Mouse (Mus musculus) intestine, postnatal 0 days (tissue): ENCODE measurements around the gene Slc27a3. TPM values are rescaled to one million over a fixed set of nuclear protein-coding genes. Genes with fewer than 3 reads are reported as not detected.

Experiments
- ATAC-seq: fragments of 200-750 bp; cut with Nextera tagmentation; 2 replicates; pipeline ENCODE4 v1.8.0; 2017; ENCODE audit warnings: mild to moderate bottlenecking, moderate TSS enrichment, moderate library complexity
- H3K27ac ChIP-seq: fragments of 300-500 bp; sonication (generic); 2 replicates; pipeline ENCODE4 v1.5.1; 2014; ENCODE audit warnings: mild to moderate bottlenecking, low read depth, low read length, moderate library complexity
- H3K27me3 ChIP-seq: fragments of 300-500 bp; sonication (generic); replicated peaks from 2 replicates; pipeline ENCODE4 v1.6.1; 2014; ENCODE audit warnings: low read length, mixed read lengths; ENCODE audit not compliant: control insufficient read depth, insufficient read depth
- H3K36me3 ChIP-seq: fragments of 300-500 bp; sonication (generic); 2 replicates; pipeline ENCODE4 v1.6.1; 2014; ENCODE audit warnings: mild to moderate bottlenecking, moderate library complexity; ENCODE audit not compliant: control insufficient read depth, insufficient read depth
- H3K4me1 ChIP-seq: fragments of 300-500 bp; sonication (generic); replicated peaks from 2 replicates; pipeline ENCODE4 v1.6.1; 2014; ENCODE audit warnings: antibody characterized with exemption, low read length, mixed read lengths; ENCODE audit not compliant: control insufficient read depth, insufficient read depth
- H3K4me2 ChIP-seq: fragments of 300-500 bp; sonication (generic); replicated peaks from 2 replicates; pipeline ENCODE4 v1.6.1; 2014; ENCODE audit warnings: low read depth, mild to moderate bottlenecking, moderate library complexity
- H3K4me3 ChIP-seq: fragments of 300-500 bp; sonication (generic); 2 replicates; pipeline ENCODE4 v1.5.1; 2014; ENCODE audit warnings: low read depth, low read length
- H3K9ac ChIP-seq: fragments of 300-500 bp; sonication (generic); 2 replicates; pipeline ENCODE4 v1.6.1; 2014; ENCODE audit warnings: mild to moderate bottlenecking, low read depth, low read length
- H3K9me3 ChIP-seq: fragments of 300-500 bp; sonication (generic); 2 replicates; pipeline ENCODE4 v1.6.1; 2016; ENCODE audit warnings: mixed run types; ENCODE audit not compliant: control insufficient read depth
- CTCF ChIP-seq: sonication (generic); IDR thresholded peaks from 2 replicates; pipeline ENCODE4 v1.5.1; 2016; ENCODE audit warnings: low read depth, mild to moderate bottlenecking, control low read depth, antibody characterized with exemption, moderate library complexity
- WGBS: fragments of 180-500 bp; shearing (Covaris S2); extraction: QIAGEN DNeasy Blood & Tissue Kit; methylation state at CpG from one replicate; pipeline ENCODE4 v1.1.7; 2014; 5-methylcytosine and 5-hydroxymethylcytosine counted together
- polyA plus RNA-seq: library from polyadenylated mRNA; unstranded; fragments of >200 nt; fragmentation: Nextera tagmentation; extraction: Ambion mirVana; gene quantifications from 2 replicates; pipeline ENCODE4 v1.2.1, GENCODE M21; 2015

Gene Slc27a3
- polyA plus RNA-seq, 1 experiment from 2014 or later, result 2.9 TPM

GRCm38 (mm10) chr3:90388192-90388591, 1.5 kb downstream of the Slc27a3 start:
- peaks cover 22% of the 10 kb centered on the region; the same call in 1 of the 2 replicates for H3K36me3 ChIP-seq
- 0 out of 2 replicates have a peak, but pooled peaks cover 4% of the 10 kb centered on the region for H3K4me1 ChIP-seq
- ATAC-seq, result no peak
- TF ChIP-seq CTCF, result no peak
- H3K9me3 ChIP-seq, result no peaks in the 10 kb centered on the region
- H3K4me2 ChIP-seq, result no peak overlapping the region; the same call in 1 of the 2 replicates
- no peaks in the 10 kb centered on the region for H3K27me3 ChIP-seq
- no peak overlapping the region for H3K4me3 ChIP-seq
- H3K9ac ChIP-seq, result no peak overlapping the region
- no peak overlapping the region for H3K27ac ChIP-seq
- WGBS, result 90% methylated on average over 4 of the region's 4 CpGs

- H3K4me1 ChIP-seq, result 0 out of 2 replicates have a peak, but pooled peaks cover 4% of the 10 kb centered on the region
- H3K36me3 ChIP-seq, result peaks cover 15% of the 10 kb centered on the region; the same call in 1 of the 2 replicates
- no peak overlapping the region for H3K27ac ChIP-seq
- H3K9me3 ChIP-seq, result no peaks in the 10 kb centered on the region
- 63% methylated on average over 11 of the region's 11 CpGs for WGBS
- no peak overlapping the region for H3K4me3 ChIP-seq
- no peak for ATAC-seq
- no peaks in the 10 kb centered on the region for H3K27me3 ChIP-seq
- peak; percentile 8; the same call in 1 of the 2 replicates for TF ChIP-seq CTCF
- H3K9ac ChIP-seq, result no peak overlapping the region
- H3K4me2 ChIP-seq, result no peak overlapping the region
Measured at GRCm38 (mm10) chr3:90387483-90387882, 2.3 kb downstream of the Slc27a3 start.

- H3K4me1 ChIP-seq, result 0 out of 2 replicates have a peak, but pooled peaks cover 4% of the 10 kb centered on the region
- H3K4me2 ChIP-seq, result no peak overlapping the region
- no peaks in the 10 kb centered on the region for H3K27me3 ChIP-seq
- H3K4me3 ChIP-seq, result no peak overlapping the region
- H3K27ac ChIP-seq, result no peak overlapping the region
- TF ChIP-seq CTCF, result no peak
- WGBS, result 94% methylated on average over 10 of the region's 10 CpGs
- H3K9me3 ChIP-seq, result no peaks in the 10 kb centered on the region
- H3K9ac ChIP-seq, result no peak overlapping the region
- H3K36me3 ChIP-seq, result peaks cover 8% of the 10 kb centered on the region; the same call in 1 of the 2 replicates
- ATAC-seq, result no peak
Measured at GRCm38 (mm10) chr3:90386817-90387216, 2.9 kb downstream of the Slc27a3 start.

- H3K27ac ChIP-seq, result no peak overlapping the region; the same call in 1 of the 2 replicates
- H3K27me3 ChIP-seq, result no peaks in the 10 kb centered on the region
- H3K4me2 ChIP-seq, result no peak overlapping the region
- H3K4me1 ChIP-seq, result no peaks in the 10 kb centered on the region
- ATAC-seq, result no peak
- no peaks in the 10 kb centered on the region for H3K9me3 ChIP-seq
- no peak for TF ChIP-seq CTCF
- no peak overlapping the region for H3K9ac ChIP-seq
- H3K4me3 ChIP-seq, result no peak overlapping the region
- no peaks in the 10 kb centered on the region for H3K36me3 ChIP-seq
- WGBS, result 40% methylated on average over 7 of the region's 7 CpGs
Measured at GRCm38 (mm10) chr3:90384851-90385375, 4.8 kb downstream of the Slc27a3 start.

- WGBS, result 80% methylated on average over 4 of the region's 4 CpGs
- H3K36me3 ChIP-seq, result no peaks in the 10 kb centered on the region
Measured at GRCm38 (mm10) chr3:90383690-90384089, 6.0 kb downstream of the Slc27a3 start.

GRCm38 (mm10) chr3:90381727-90382126, 8.0 kb downstream of the Slc27a3 start:
- Histone ChIP-seq H3K9me3 (no peaks in the 10 kb centered on the region), H3K27me3 (no peaks in the 10 kb centered on the region), H3K9ac (no peak overlapping the region), H3K36me3 (no peaks in the 10 kb centered on the region), H3K4me1 (no peaks in the 10 kb centered on the region), H3K4me3 (no peak overlapping the region), H3K4me2 (no peak overlapping the region), H3K27ac (no peak overlapping the region)
- 58% methylated on average over 11 of the region's 11 CpGs for whole genome bisulfite sequencing
- no peak for TF ChIP-seq CTCF
- no peak for ATAC-seq

More at GRCm38 (mm10) chr3:90383690-90384089, 6.0 kb downstream of the Slc27a3 start:
- Histone ChIP-seq H3K4me2 (no peak overlapping the region), H3K9ac (no peak overlapping the region), H3K9me3 (no peaks in the 10 kb centered on the region), H3K27ac (no peak overlapping the region), H3K4me1 (no peaks in the 10 kb centered on the region), H3K4me3 (no peak overlapping the region), H3K27me3 (no peaks in the 10 kb centered on the region)
- no peak for ATAC-seq
- no peak for TF ChIP-seq CTCF
